Mouse (Mus musculus) hindbrain, embryonic 10.5 days (tissue): ENCODE data around the gene Drap1. TPM values are rescaled to one million over a fixed set of nuclear protein-coding genes. Genes with fewer than 3 reads are reported as not detected.

Experiments
- DNase-seq: peaks from one replicate; pipeline ENCODE4 v3.0.0-alpha.2; 2017; ENCODE audit warnings: low spot score
- H3K27ac ChIP-seq: fragments of 300-500 bp; sonication (generic); 2 replicates; pipeline ENCODE4 v1.5.1; 2016; ENCODE audit warnings: mild to moderate bottlenecking, moderate library complexity
- H3K27me3 ChIP-seq: fragments of 300-500 bp; sonication (generic); 2 replicates; pipeline ENCODE4 v1.6.1; 2016; ENCODE audit warnings: mild to moderate bottlenecking; ENCODE audit not compliant: poor library complexity, insufficient read depth, severe bottlenecking
- H3K36me3 ChIP-seq: fragments of 300-500 bp; sonication (generic); 2 replicates; pipeline ENCODE4 v1.6.1; 2016; ENCODE audit warnings: mild to moderate bottlenecking, moderate library complexity
- H3K4me1 ChIP-seq: fragments of 300-500 bp; sonication (generic); replicated peaks from 2 replicates; pipeline ENCODE4 v1.6.1; 2016; ENCODE audit warnings: mild to moderate bottlenecking
- H3K4me3 ChIP-seq: fragments of 300-500 bp; sonication (generic); 2 replicates; pipeline ENCODE4 v1.5.1; 2016; ENCODE audit warnings: mild to moderate bottlenecking, moderate library complexity
- H3K9me3 ChIP-seq: fragments of 300-500 bp; sonication (generic); 2 replicates; pipeline ENCODE4 v1.6.1; 2016; ENCODE audit warnings: mild to moderate bottlenecking, moderate library complexity
- WGBS: fragments of 180-500 bp; shearing (Covaris S2); methylation state at CpG from one replicate; pipeline ENCODE4 v1.1.7; 2016; 5-methylcytosine and 5-hydroxymethylcytosine counted together
- polyA plus RNA-seq: library from polyadenylated mRNA; unstranded; fragments of >200 nt; fragmentation: Nextera tagmentation; extraction: Ambion mirVana; gene quantifications from 2 replicates; pipeline ENCODE4 v1.2.1, GENCODE M21; 2016

Gene Drap1
- polyA plus RNA-seq, 1 experiment from 2014 or later: 271 TPM

GRCm38 (mm10) chr19:5388011-5388441, 36.8 kb downstream of the Drap1 start:
- H3K27ac ChIP-seq: peak overlapping the region; percentile 93
- peaks cover 34% of the 10 kb centered on the region for H3K36me3 ChIP-seq
- H3K9me3 ChIP-seq: no peaks in the 10 kb centered on the region
- under 1% methylated on average over 43 of the region's 43 CpGs for WGBS
- H3K27me3 ChIP-seq: no peaks in the 10 kb centered on the region
- peaks cover 39% of the 10 kb centered on the region for H3K4me1 ChIP-seq
- no peak for DNase-seq
- H3K4me3 ChIP-seq: peak overlapping the region; percentile 100

GRCm38 (mm10) chr19:5384715-5385114, 40.1 kb downstream of the Drap1 start:
- no peak for DNase-seq
- Histone ChIP-seq H3K27me3 (no peaks in the 10 kb centered on the region), H3K4me1 (peaks cover 30% of the 10 kb centered on the region), H3K9me3 (no peaks in the 10 kb centered on the region), H3K36me3 (peaks cover 67% of the 10 kb centered on the region), H3K4me3 (no peak overlapping the region), H3K27ac (no peak overlapping the region)
- 92% methylated on average over 8 of the region's 8 CpGs for WGBS

GRCm38 (mm10) chr19:5383326-5383725, 41.5 kb downstream of the Drap1 start:
- Histone ChIP-seq H3K4me3 (no peak overlapping the region), H3K9me3 (no peaks in the 10 kb centered on the region), H3K4me1 (peaks cover 21% of the 10 kb centered on the region), H3K27ac (no peak overlapping the region), H3K27me3 (no peaks in the 10 kb centered on the region), H3K36me3 (peaks cover 81% of the 10 kb centered on the region)
- DNase-seq: no peak
- WGBS: 94% methylated on average over 12 of the region's 12 CpGs

- Histone ChIP-seq H3K36me3 (peaks cover 92% of the 10 kb centered on the region), H3K4me3 (no peak overlapping the region), H3K27me3 (no peaks in the 10 kb centered on the region), H3K27ac (no peak overlapping the region), H3K4me1 (no peaks in the 10 kb centered on the region), H3K9me3 (no peaks in the 10 kb centered on the region)
- DNase-seq: no peak
- WGBS: 96% methylated on average over 1 of the region's 1 CpGs
These were observed 47.3 kb downstream of the Drap1 start for GRCm38 (mm10) chr19:5377446-5377845.

GRCm38 (mm10) chr19:5374748-5375147, 50.0 kb downstream of the Drap1 start:
- DNase-seq: no peak
- no peaks in the 10 kb centered on the region for H3K4me1 ChIP-seq
- no peak overlapping the region for H3K4me3 ChIP-seq
- H3K27ac ChIP-seq: no peak overlapping the region
- H3K36me3 ChIP-seq: peaks cover 92% of the 10 kb centered on the region
- no peaks in the 10 kb centered on the region for H3K27me3 ChIP-seq
- H3K9me3 ChIP-seq: 0 out of 2 replicates have a peak, but pooled peaks cover 2% of the 10 kb centered on the region
- 84% methylated on average over 4 of the region's 4 CpGs for WGBS

- 86% methylated on average over 4 of the region's 4 CpGs for WGBS
- no peak for DNase-seq
- H3K36me3 ChIP-seq: peaks cover 92% of the 10 kb centered on the region
These were observed 50.6 kb downstream of the Drap1 start for GRCm38 (mm10) chr19:5374177-5374576.

More at GRCm38 (mm10) chr19:5374177-5374576, 50.6 kb downstream of the Drap1 start:
- H3K4me1 ChIP-seq: no peaks in the 10 kb centered on the region
- H3K27ac ChIP-seq: no peak overlapping the region
- 0 out of 2 replicates have a peak, but pooled peaks cover 2% of the 10 kb centered on the region for H3K9me3 ChIP-seq
- H3K27me3 ChIP-seq: no peaks in the 10 kb centered on the region
- no peak overlapping the region for H3K4me3 ChIP-seq

Other genes with a start within 250 kb of the Drap1 start
- 23.7 and 26.1 TPM in 2 replicates for gene Pacs1, start 151.9 kb downstream of the Drap1 start, polyA plus RNA-seq
- gene Sf3b2, start 129.5 kb downstream of the Drap1 start, polyA plus RNA-seq: 438 and 456 TPM in 2 replicates
- gene Gal3st3, start 126.6 kb downstream of the Drap1 start, polyA plus RNA-seq: 11.7 and 19.1 TPM in 2 replicates
- gene Catsper1, start 89.2 kb downstream of the Drap1 start, polyA plus RNA-seq: not detected in 2 replicates
- gene Cst6, start 75.4 kb downstream of the Drap1 start, polyA plus RNA-seq: 0.65 and 1.6 TPM in 2 replicates
- 84.2 and 90.5 TPM in 2 replicates for gene Eif1ad, start 58.2 kb downstream of the Drap1 start, polyA plus RNA-seq
- 539 and 565 TPM in 2 replicates for gene Banf1, start 57.8 kb downstream of the Drap1 start, polyA plus RNA-seq
- 82.7 and 93.2 TPM in 2 replicates for gene Sart1, start 36.3 kb downstream of the Drap1 start, polyA plus RNA-seq
- 0.44 and 0.58 TPM in 2 replicates for gene Tsga10ip, start 22.5 kb downstream of the Drap1 start, polyA plus RNA-seq
- 53.8 and 63.9 TPM in 2 replicates for gene AI837181, start 165 bp upstream of the Drap1 start, polyA plus RNA-seq
- gene Fosl1, start 22.6 kb upstream of the Drap1 start, polyA plus RNA-seq: not detected in 2 replicates
- gene Ccdc85b, start 32.9 kb upstream of the Drap1 start, polyA plus RNA-seq: 6.9 and 8.6 TPM in 2 replicates
- 99.5 and 122 TPM in 2 replicates for gene Fibp, start 35.6 kb upstream of the Drap1 start, polyA plus RNA-seq
- 2.0 and 3.0 TPM in 2 replicates for gene Ctsw, start 43.5 kb upstream of the Drap1 start, polyA plus RNA-seq
- 62.7 and 71.3 TPM in 2 replicates for gene Efemp2, start 49.0 kb upstream of the Drap1 start, polyA plus RNA-seq
- 43.7 and 51.4 TPM in 2 replicates for gene Mus81, start 63.4 kb upstream of the Drap1 start, polyA plus RNA-seq
- gene Cfl1, start 65.5 kb upstream of the Drap1 start, polyA plus RNA-seq: 3,259 and 3,562 TPM in 2 replicates
- gene 1700020D05Rik, start 78.8 kb upstream of the Drap1 start, polyA plus RNA-seq: not detected in 2 replicates
- gene Snx32, start 85.6 kb upstream of the Drap1 start, polyA plus RNA-seq: 8.9 and 18.7 TPM in 2 replicates
- gene Ovol1, start 135.7 kb upstream of the Drap1 start, polyA plus RNA-seq: 0.39 and 0.77 TPM in 2 replicates
- 1.6 and 2.6 TPM in 2 replicates for gene Ap5b1, start 143.0 kb upstream of the Drap1 start, polyA plus RNA-seq
- 177 and 187 TPM in 2 replicates for gene Rnaseh2c, start 176.9 kb upstream of the Drap1 start, polyA plus RNA-seq
- 58.9 and 69.2 TPM in 2 replicates for gene Kat5, start 185.3 kb upstream of the Drap1 start, polyA plus RNA-seq
- 27.8 and 36.0 TPM in 2 replicates for gene Rela, start 212.5 kb upstream of the Drap1 start, polyA plus RNA-seq
- 27.5 and 27.6 TPM in 2 replicates for gene Sipa1, start 238.7 kb upstream of the Drap1 start, polyA plus RNA-seq